Mouse (Mus musculus) hindbrain, embryonic 14.5 days (tissue): ENCODE data around the gene Carmil3. TPM values are rescaled to one million over a fixed set of nuclear protein-coding genes. Genes with fewer than 3 reads are reported as not detected.

Source experiments
- ATAC-seq: fragments of 200-750 bp; cut with Nextera tagmentation; 2 replicates; pipeline ENCODE4 v1.8.0; 2017; ENCODE audit warnings: moderate number of reproducible peaks, mild to moderate bottlenecking, moderate TSS enrichment, moderate library complexity; ENCODE audit not compliant: low FRiP score
- DNase-seq: peaks from one replicate; pipeline ENCODE4 v3.0.0-alpha.2; 2015; ENCODE audit warnings: low spot score
- H3K27ac ChIP-seq: fragments of 300-500 bp; sonication (generic); 2 replicates; pipeline ENCODE4 v1.5.1; 2014; ENCODE audit warnings: mild to moderate bottlenecking, moderate library complexity
- H3K27me3 ChIP-seq: fragments of 300-500 bp; sonication (generic); 2 replicates; pipeline ENCODE4 v1.6.1; 2014; ENCODE audit warnings: mild to moderate bottlenecking, low read length, mixed read lengths; ENCODE audit not compliant: control insufficient read depth, insufficient read depth
- H3K36me3 ChIP-seq: fragments of 300-500 bp; sonication (generic); replicated peaks from 2 replicates; pipeline ENCODE4 v1.6.1; 2014; ENCODE audit not compliant: control insufficient read depth, insufficient read depth
- H3K4me1 ChIP-seq: fragments of 300-500 bp; sonication (generic); replicated peaks from 2 replicates; pipeline ENCODE4 v1.6.1; 2014; ENCODE audit warnings: antibody characterized with exemption, low read length, mixed read lengths; ENCODE audit not compliant: control insufficient read depth, insufficient read depth
- H3K4me2 ChIP-seq: fragments of 300-500 bp; sonication (generic); replicated peaks from 2 replicates; pipeline ENCODE4 v1.6.1; 2014; ENCODE audit warnings: mild to moderate bottlenecking, moderate library complexity
- H3K4me3 ChIP-seq: fragments of 300-500 bp; sonication (generic); replicated peaks from 2 replicates; pipeline ENCODE4 v1.5.1; 2014; ENCODE audit warnings: mild to moderate bottlenecking, low read length
- H3K9ac ChIP-seq: fragments of 300-500 bp; sonication (generic); 2 replicates; pipeline ENCODE4 v1.6.1; 2014
- H3K9me3 ChIP-seq: fragments of 300-500 bp; sonication (generic); 2 replicates; pipeline ENCODE4 v1.6.1; 2016; ENCODE audit warnings: low read length; ENCODE audit not compliant: control insufficient read depth
- WGBS: fragments of 180-500 bp; shearing (Covaris S2); extraction: QIAGEN DNeasy Blood & Tissue Kit; methylation state at CpG from one replicate; pipeline ENCODE4 v1.1.7; 2014; 5-methylcytosine and 5-hydroxymethylcytosine counted together
- polyA plus RNA-seq: library from polyadenylated mRNA; unstranded; fragments of >200 nt; fragmentation: Nextera tagmentation; extraction: Ambion mirVana; gene quantifications from 2 replicates; pipeline ENCODE4 v1.2.1, GENCODE M21; 2014

Carmil3 gene
- polyA plus RNA-seq, 1 experiment from 2014 or later, result 30.0 TPM

GRCm38 (mm10) chr14:55524785-55525184, 34.3 kb downstream of the Carmil3 start, which contains the start of gene Nrl:
TSS of gene Nrl (minus strand) at chr14:55524981.
- ATAC-seq (no peak), DNase-seq (no peak)
- 52% methylated on average over 8 of the region's 8 CpGs for WGBS

DNA sequence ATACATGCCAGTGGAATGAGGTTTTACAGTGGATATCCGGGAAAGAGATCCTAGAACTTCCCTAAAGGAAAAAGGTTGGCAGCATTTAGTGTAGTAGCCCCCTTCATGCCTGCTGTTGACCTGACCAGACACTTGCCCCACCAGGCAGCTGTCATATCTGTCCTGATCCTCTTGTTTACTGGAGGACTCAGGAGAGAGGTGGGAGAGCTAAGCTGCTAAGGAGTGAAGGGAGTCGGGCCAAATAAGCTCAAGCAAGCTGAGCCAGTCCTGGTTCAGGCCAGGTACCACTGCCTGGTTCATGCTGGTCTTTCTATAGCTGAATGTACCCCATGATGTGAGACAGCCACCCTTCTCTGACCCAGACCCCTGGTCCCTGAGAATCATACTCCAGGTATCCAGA, 36.2 kb downstream of the Carmil3 start:
- no peak for DNase-seq
- ATAC-seq, result no peak
- Histone ChIP-seq H3K9ac (no peak overlapping the region), H3K27me3 (0 out of 2 replicates have a peak, but pooled peaks cover under 1% of the 10 kb centered on the region), H3K9me3 (no peaks in the 10 kb centered on the region), H3K36me3 (no peaks in the 10 kb centered on the region), H3K27ac (no peak overlapping the region), H3K4me2 (no peak overlapping the region), H3K4me1 (no peaks in the 10 kb centered on the region), H3K4me3 (no peak overlapping the region)
- WGBS, result 85% methylated on average over 2 of the region's 2 CpGs

More at GRCm38 (mm10) chr14:55524785-55525184, 34.3 kb downstream of the Carmil3 start, which contains the start of gene Nrl:
- H3K27me3 ChIP-seq, result 0 out of 2 replicates have a peak, but pooled peaks cover 4% of the 10 kb centered on the region
- no peaks in the 10 kb centered on the region for H3K9me3 ChIP-seq
- no peak within 1 kb of the TSS for H3K9ac ChIP-seq
- 0 out of 2 replicates have a peak, but pooled peaks cover 6% of the 10 kb centered on the region for H3K4me1 ChIP-seq
- no peak within 1 kb of the TSS for H3K4me3 ChIP-seq
- H3K36me3 ChIP-seq, result no peaks in the 10 kb centered on the region
- no peak within 1 kb of the TSS for H3K27ac ChIP-seq
- no peak within 1 kb of the TSS for H3K4me2 ChIP-seq

DNA sequence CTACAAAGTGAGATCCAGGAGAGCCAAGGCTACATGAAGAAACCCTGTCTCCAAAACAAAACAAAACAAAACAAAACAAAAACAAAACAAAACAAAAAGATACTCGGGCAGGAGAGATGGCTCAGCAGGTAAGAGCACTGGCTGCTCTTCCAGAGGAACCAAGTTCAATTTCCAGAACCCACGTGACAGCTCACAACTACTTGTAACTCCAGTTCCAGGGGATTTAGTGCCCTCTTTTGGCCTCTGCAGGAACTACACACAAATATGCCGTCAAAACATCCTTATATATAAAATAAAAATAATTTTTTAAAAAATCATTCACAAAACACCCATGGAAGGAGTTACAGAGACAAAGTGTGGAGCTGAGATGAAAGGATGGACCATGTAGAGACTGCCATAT, 37.5 kb downstream of the Carmil3 start:
- H3K4me3 ChIP-seq, result no peak overlapping the region
- peak; percentile 52 for DNase-seq
- WGBS, result 14% methylated on average over 3 of the region's 3 CpGs
- no peak overlapping the region for H3K27ac ChIP-seq
- H3K4me2 ChIP-seq, result no peak overlapping the region
- H3K27me3 ChIP-seq, result no peaks in the 10 kb centered on the region
- no peaks in the 10 kb centered on the region for H3K36me3 ChIP-seq
- no peak overlapping the region for H3K9ac ChIP-seq
- H3K4me1 ChIP-seq, result no peaks in the 10 kb centered on the region
- no peak for ATAC-seq
- no peaks in the 10 kb centered on the region for H3K9me3 ChIP-seq

DNA sequence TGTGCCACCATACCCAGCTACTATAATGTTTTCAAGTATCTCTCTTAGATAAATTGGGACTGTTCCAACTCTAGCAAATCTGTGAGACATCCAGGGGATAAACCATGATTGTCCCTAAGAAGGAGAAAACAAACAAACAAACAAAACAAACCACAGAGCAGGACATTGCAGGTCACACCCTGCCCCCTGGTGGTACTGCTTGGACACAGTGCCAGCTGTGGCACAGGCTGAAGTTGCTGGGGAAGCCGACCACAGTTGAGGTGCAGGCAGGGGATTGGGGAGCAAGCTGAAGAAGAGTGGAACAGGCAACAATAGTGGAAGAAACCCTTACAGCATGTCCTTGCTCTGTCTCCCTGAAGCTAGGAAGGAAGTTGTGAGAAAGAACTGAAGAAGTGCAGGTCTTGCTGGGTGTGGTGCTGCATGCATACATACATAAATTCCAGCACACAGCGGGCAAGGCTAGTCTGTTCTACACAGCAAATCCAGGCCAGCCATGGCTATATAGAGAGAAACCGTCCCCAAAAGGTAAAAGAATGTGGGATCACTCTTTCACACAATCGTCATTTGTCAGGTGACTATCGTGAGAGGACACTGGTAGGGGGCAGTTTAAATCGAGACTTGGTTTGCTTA, 45.8 kb downstream of the Carmil3 start:
- no peak overlapping the region for H3K4me3 ChIP-seq
- WGBS, result 59% methylated on average over 6 of the region's 6 CpGs
- no peak overlapping the region for H3K27ac ChIP-seq
- H3K4me1 ChIP-seq, result peaks cover 9% of the 10 kb centered on the region
- H3K36me3 ChIP-seq, result no peaks in the 10 kb centered on the region
- no peaks in the 10 kb centered on the region for H3K27me3 ChIP-seq
- no peaks in the 10 kb centered on the region for H3K9me3 ChIP-seq
- H3K9ac ChIP-seq, result no peak overlapping the region
- ATAC-seq (no peak), DNase-seq (peak; percentile 60)
- no peak overlapping the region for H3K4me2 ChIP-seq

- Histone ChIP-seq H3K4me1 (peaks cover 12% of the 10 kb centered on the region), H3K4me3 (peak within 1 kb of the TSS; percentile 59), H3K9ac (peak within 1 kb of the TSS; percentile 79), H3K27ac (peak within 1 kb of the TSS; percentile 72), H3K4me2 (peak within 1 kb of the TSS; percentile 94), H3K27me3 (no peaks in the 10 kb centered on the region), H3K9me3 (no peaks in the 10 kb centered on the region), H3K36me3 (0 out of 2 replicates have a peak, but pooled peaks cover 5% of the 10 kb centered on the region)
- ATAC-seq, result peak; percentile 85
- peak; percentile 69 for DNase-seq
- under 1% methylated on average over 32 of the region's 32 CpGs for WGBS
Observed at GRCm38 (mm10) chr14:55540067-55540786, 49.8 kb downstream of the Carmil3 start, which contains the start of gene Pck2. TSS of gene Pck2 (plus strand) at chr14:55540266.

- no peaks in the 10 kb centered on the region for H3K9me3 ChIP-seq
Observed at GRCm38 (mm10) chr14:55540787-55541321, 50.4 kb downstream of the Carmil3 start.

DNA sequence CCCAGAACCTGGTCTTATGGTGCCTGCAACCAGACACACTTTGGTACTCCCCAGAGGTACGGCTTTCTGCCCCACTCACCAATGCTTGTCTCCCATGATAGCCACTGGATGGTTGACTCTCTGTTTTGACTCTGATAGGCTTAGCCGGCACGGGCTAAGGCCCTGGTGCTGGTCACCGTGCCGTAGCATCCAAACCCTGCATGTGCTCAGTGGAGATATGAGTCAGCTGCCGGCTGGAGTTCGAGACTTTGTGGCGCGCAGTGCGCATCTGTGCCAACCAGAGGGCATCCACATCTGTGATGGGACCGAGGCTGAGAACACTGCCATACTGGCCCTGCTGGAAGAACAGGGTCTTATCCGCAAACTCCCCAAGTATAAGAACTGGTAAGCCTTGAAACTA, 51.8 kb downstream of the Carmil3 start:
- ATAC-seq (no peak), DNase-seq (no peak)
- H3K4me1 ChIP-seq, result peaks cover 12% of the 10 kb centered on the region
- WGBS, result 98% methylated on average over 12 of the region's 12 CpGs
- no peaks in the 10 kb centered on the region for H3K9me3 ChIP-seq
- no peak overlapping the region for H3K9ac ChIP-seq
- H3K36me3 ChIP-seq, result peaks cover 11% of the 10 kb centered on the region; the same call in 1 of the 2 replicates
- no peak overlapping the region for H3K4me3 ChIP-seq
- no peaks in the 10 kb centered on the region for H3K27me3 ChIP-seq
- no peak overlapping the region for H3K27ac ChIP-seq
- no peak overlapping the region for H3K4me2 ChIP-seq

More at GRCm38 (mm10) chr14:55540787-55541321, 50.4 kb downstream of the Carmil3 start:
- peak; percentile 78 for DNase-seq
- WGBS, result 6% methylated on average over 10 of the region's 10 CpGs
- peak; percentile 51 for ATAC-seq
- Histone ChIP-seq H3K9ac (peak overlapping the region; percentile 79), H3K27me3 (no peaks in the 10 kb centered on the region), H3K4me2 (peak overlapping the region; percentile 94), H3K27ac (peak overlapping the region; percentile 72), H3K4me3 (peak overlapping the region; percentile 59), H3K36me3 (0 out of 2 replicates have a peak, but pooled peaks cover 7% of the 10 kb centered on the region), H3K4me1 (peaks cover 12% of the 10 kb centered on the region)

- Histone ChIP-seq H3K9ac (no peak overlapping the region), H3K36me3 (peaks cover 31% of the 10 kb centered on the region), H3K27me3 (no peaks in the 10 kb centered on the region), H3K9me3 (no peaks in the 10 kb centered on the region), H3K27ac (no peak overlapping the region), H3K4me1 (peaks cover 12% of the 10 kb centered on the region), H3K4me3 (no peak overlapping the region), H3K4me2 (no peak overlapping the region)
- 70% methylated on average over 9 of the region's 9 CpGs for WGBS
- DNase-seq (no peak), ATAC-seq (no peak)
Observed at GRCm38 (mm10) chr14:55544334-55544733, 53.9 kb downstream of the Carmil3 start.

- Histone ChIP-seq H3K4me3 (no peak overlapping the region), H3K9ac (no peak overlapping the region), H3K36me3 (peaks cover 26% of the 10 kb centered on the region), H3K27me3 (no peaks in the 10 kb centered on the region), H3K27ac (no peak overlapping the region), H3K9me3 (no peaks in the 10 kb centered on the region), H3K4me1 (no peaks in the 10 kb centered on the region), H3K4me2 (no peak overlapping the region)
- ATAC-seq (no peak), DNase-seq (no peak)
- WGBS, result 89% methylated on average over 6 of the region's 6 CpGs
Observed at GRCm38 (mm10) chr14:55550191-55550590, 59.7 kb downstream of the Carmil3 start.
